Mouse (Mus musculus) megakaryocyte, adult 5-6 weeks (primary cell): ENCODE measurements around the gene Prdx5. TPM values are rescaled to one million over a fixed set of nuclear protein-coding genes. Genes with fewer than 3 reads are reported as not detected.

ENCODE experiments used
- ATAC-seq: 2 replicates; pipeline ENCODE4 v1.8.0; 2016; ENCODE audit warnings: mild to moderate bottlenecking, inconsistent platforms; ENCODE audit not compliant: poor library complexity, severe bottlenecking
- total RNA-seq, 2 experiments: library from RNA; stranded (forward) in 1 of 2; stranded (reverse) in 1 of 2; fragments of 153-499, 151-499 nt in 1 of 2; fragments of 221-1000, 200-1000 nt in 1 of 2; gene quantifications; 2 replicates each; pipeline versions ENCODE4 v1.2.3 to v1.2.4; 2015 to 2017

Prdx5 gene
- total RNA-seq, 2 experiments from 2014 or later, result 1,046 to 2,032 TPM

DNA sequence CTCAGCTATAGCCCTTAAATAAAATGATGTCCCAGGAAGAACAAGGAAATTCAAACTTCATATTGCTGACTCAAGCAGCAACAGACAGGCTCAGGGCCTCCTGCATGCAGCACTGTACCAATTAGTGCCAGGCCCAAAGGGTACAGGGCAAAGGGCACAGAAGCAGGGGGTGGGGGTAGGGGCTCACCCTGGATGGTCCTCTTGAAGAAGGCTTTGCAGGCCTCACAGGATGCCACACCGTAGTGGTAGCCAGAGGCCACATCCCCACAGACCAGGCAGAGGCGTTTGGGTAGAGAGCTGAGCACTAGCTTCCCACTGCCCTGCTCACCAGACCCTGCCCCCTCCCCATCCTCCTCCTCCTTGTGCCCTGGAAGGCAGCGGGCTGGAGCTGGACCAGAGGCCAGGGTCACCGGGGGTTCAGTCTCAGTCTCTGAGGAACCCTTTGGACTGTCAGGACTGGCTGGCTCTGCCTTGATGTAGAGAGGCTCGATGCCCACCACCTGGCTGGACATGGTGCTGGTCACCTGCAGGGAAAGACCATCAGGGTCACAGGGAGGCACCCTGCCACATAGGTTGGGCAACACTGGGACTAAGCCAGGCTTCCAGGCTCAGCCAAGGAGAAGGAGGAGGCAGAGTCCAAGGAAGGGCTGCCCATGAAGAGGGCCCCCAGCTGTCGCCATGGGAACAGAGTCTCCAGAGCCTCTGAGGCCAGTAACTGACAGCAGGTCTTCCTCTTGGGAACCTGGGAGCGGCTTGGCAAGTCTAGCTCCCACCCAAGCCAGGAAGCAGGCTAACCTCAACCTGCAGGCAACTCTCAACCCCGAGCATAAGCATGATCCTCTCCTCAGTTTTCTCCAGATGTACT lies 10.2 kb upstream of the Prdx5 start:
- no peak for ATAC-seq

DNA sequence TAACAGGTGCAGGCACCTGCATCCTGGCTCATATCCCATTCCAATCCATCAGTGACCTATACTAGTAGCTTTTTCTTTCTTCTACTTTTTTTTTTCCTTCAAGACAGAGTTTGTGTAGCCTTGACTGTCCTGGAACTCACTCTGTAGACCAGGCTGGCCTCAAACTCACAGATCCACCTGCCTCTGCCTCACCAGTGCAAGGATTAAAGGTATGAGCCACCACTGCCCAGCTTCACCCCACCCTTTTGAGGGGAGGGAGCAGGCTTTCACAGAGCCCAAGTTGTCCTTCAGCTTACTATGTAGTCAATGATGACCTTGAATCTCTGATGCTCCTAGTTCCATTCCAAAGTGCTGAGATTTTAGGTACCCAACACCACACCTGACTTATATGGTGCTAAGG lies 9.5 kb upstream of the Prdx5 start:
- ATAC-seq, result no peak

DNA sequence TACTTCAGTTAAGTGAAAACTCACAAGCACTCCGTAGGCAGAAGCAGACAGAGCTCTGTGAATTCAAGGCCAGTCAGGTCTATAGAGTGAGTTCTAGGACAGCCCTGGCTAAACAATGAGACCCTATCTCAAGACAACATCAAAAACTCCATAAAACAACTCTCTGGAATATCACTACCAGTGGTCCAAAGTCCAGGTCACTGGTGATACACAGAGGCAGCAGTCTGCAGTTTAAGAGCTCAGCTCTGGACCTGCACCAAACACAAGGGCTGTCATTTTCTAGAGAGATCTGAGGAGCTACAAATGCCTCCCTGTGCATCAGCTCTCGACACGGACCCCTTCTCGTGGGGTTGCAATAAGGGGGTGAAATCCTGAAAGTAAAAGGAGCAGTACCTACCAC lies 8.4 kb upstream of the Prdx5 start:
- ATAC-seq, result no peak

DNA sequence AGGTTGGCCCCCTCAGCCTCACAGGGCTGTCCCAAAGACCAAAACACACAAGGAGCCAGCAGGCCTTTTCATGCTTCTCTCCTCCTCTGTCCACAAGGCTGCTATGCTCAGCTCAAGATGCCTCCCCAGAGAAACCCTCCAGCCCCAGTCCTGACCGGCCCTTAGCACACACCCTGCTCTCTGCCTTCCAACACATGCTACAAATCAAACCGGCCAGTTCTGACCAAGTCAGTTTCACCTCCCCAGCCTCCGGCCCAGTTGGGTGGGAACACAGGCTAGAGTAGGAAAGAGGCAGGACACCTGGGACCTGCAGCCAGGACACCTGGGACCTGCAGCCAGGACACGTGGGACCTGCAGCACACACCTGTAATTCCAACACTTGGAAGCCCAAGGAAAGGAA lies 6.6 kb upstream of the Prdx5 start:
- no peak for ATAC-seq

DNA sequence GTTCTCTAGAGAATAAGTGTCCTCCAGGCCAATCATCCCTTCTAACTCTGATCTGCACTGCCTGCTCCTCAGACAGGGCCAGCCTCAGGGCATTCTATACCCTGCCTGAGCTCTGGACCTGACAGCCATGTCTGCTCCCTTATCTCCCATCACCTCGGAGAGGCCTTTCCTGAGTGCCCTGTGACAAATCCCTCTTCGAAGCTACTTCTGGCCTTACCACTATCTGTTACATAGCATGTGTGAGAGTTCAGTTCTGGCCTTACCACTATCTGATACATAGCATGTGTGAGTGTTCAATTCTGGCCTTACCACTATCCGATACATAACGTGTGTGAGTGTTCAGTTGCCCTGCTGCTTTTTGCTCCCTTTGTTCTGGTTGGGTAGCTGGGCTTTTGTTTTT lies 5.4 kb upstream of the Prdx5 start:
- ATAC-seq, result no peak

DNA sequence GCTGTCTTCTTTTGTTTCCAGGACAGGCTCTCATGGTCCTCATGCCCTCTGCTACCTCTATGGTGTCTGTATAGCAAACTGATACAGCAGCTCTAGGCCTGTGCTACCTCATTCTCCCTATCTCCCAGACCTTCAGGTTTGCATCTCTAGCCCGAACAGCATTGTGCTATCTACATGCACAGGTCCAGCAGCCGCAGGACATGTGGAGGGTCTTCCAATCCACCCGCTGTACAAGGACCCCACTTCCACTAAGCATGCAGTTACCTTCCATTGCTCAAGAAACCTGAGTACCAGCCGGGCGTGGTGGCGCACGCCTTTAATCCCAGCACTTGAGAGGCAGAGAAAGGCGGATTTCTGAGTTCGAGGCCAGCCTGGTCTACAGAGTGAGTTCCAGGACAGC lies 4.6 kb upstream of the Prdx5 start:
- no peak for ATAC-seq

DNA sequence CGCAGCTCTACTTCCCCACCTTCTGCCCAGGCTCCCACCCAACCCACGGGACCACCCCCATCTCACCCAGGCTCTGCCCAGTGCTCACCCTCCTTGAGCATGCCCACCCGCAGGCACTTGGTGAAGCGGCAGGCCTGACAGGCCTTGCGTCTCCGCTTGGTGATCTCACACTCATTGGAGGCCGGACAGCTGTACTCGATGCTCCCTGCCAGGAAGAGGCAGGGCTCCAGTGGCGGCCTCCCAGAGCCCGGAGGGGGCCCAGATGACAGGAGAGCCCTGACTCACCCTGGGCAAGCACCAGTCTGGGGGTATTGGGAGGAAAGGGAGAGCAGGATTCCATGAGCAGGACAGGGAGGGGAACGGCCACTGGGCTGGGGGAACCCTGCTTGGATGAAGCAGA lies 4.1 kb upstream of the Prdx5 start:
- ATAC-seq, result no peak

DNA sequence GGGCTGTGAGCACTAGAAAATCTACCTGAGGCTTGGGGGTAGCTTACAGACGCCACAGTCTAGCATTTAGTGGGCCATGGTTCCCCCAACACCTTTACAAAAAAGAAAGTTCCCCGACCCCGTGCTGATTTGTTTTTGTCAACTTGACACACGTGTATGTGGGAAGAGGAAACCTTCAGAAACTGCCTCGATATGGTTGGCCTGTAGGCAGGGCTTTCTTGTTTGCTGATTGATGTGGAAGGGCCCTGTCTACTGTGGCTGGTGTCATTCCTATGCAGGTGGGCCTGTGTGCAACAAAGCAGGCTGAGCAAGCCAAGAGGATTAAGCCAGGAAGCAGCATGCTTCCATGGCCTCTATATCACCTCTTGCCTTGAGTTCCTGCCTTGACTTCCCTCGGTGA lies 3.1 kb upstream of the Prdx5 start:
- ATAC-seq, result no peak

DNA sequence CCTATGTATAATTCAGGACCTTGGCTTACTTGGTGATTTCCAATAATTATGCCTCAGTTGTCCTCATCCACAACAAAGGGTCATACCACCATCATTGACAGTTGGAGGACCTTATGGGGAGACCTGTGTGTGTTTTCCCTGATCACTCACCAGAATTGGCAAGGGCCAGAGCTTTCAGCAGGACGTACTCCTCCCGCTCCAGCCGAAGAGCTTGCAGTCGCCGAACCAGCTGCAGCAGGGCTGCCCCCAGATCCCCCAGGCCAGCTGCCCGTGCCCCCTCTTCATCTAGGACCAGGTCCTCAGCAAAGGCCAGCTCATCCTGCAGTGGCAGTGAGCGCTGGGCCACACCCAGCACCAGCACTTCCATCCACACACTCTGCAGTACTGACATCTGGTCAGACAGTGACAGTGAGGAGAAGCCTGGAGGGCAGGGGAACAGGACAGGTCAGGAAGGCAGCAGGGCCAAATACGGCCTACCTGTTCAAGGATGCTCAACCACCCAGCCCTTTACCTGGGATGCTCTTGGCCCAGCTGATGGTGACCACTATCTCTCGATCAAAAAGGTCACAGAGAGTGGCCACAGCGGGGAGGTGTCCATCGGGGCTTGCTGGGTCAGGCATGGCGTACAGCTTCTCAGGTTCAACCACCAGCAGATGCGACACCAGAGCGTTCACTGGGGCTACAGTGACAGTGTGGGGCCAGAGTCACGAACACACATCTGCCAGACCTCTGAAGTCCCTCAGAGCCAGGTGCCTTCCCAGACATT lies 2.5 kb upstream of the Prdx5 start:
- no peak for ATAC-seq

DNA sequence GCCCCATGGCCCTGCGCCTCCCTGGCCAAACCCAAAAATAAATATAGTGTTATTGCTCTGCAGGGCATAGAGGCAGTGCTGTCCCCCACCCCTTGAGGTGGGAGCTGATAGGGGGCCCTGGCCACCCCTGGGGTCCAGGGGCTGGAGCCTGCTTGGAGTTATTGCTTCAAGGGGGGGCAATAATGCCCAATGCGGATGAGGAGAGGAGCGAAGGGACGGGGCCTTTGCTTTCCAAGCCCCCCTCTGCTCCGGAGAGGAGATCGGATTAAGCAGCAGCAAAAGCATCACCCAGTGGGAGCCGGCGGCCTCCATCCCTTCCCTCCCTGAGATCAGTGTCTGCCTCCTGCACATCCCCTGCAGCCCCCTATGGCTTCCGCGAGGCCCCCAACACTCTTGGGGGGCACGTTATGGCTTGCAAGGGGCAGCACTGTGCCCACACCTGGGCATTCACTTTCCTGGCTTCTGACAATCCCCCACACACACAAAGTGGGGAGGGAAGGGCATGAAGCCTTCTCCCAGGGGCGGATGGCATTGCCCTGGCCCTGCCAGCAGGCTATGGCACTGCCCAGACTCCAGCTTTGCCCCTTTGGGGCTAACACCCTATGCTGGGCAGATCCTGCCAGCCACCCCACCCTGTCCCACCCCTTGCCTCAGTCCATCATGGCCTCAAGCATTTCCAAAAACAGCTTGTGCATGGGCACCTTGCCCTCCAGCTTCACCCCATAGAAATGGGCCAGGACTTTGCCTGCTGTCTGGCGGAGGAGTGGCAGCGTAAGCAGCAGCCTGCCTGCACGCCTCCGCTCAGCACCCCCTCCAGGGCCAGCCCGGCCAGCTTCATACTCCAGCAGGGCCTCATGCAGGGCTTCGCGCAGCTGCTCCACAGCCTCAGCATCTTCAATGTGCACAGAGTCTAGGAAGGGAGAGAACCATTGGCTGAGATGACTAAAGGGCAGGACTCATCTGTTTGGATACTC lies 1.5 kb upstream of the Prdx5 start:
- ATAC-seq, result no peak

DNA sequence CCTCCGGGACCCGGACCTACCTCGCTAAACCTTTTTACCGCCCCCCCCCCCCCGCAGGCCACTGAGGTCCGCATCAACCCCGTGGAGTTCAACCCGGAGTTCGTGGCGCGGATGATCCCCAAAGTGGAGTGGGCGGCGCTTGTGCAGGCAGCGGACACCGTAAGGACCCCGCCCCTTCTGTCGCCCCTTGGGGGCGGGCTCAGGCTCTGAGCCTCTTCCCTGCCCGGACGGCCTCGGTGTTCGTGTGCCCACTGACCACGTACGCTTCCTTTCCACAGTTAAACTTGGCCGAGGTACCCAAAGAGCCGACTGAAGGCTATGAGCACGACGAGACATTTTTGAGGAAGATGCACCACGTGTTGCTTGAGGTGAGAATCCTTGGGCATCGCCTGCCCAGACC lies 400 bp upstream of the Prdx5 start:
- peak; percentile 22 for ATAC-seq

DNA sequence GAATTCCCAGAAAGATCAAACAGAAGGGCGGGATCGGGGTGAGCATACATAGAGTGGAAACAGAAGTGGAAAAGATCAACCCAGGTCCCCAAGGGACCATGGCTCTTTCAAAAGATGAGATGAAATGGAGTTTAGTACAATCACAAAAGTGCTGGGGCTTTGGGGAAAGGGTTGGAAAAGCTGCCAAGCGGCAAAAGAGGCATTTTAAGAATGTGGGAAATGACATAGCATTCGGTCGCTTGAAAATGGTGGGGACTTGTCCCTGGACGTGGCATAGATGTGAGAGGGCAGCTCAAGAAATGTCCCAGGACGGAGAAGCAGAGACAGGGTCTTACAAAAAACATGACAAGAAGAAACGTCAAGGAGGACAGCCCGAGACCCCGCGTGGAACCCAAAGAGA lies 885 bp downstream of the Prdx5 start:
- no peak for ATAC-seq

DNA sequence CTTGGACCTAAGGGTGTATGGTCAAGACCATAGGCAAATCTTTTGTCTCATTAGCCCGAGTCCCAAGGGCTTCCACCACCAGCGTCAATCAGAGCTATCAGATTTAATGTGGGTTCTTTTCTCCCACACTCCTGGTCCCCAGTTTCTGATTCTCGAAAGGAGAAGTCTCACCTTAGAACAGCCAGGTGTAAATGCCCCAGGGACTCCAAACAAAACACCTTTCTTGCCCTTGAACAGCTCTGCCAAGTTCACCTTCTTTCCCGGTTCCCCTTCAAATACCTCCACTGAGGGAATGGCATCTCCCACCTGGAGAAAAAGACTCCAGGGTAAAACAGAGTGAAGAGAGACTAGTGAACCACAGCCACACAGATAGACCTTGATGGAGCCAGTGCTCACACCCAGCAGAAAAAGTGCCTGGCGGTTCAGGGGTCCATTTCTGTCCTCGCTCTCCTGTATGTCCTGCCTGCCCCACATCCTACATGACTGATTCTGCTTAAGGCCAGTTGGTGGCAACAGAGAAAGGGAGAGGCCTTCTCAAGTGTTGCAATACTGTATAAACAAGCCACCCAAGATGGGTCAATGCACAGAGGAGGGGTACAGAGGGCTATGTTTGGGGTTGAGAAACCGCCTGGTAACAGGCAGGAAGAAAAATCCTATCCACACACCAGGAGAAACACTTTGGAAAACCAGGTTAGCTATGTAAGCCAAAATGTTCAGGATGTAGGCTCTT lies 1.9 kb downstream of the Prdx5 start:
- ATAC-seq, result peak; percentile 33

DNA sequence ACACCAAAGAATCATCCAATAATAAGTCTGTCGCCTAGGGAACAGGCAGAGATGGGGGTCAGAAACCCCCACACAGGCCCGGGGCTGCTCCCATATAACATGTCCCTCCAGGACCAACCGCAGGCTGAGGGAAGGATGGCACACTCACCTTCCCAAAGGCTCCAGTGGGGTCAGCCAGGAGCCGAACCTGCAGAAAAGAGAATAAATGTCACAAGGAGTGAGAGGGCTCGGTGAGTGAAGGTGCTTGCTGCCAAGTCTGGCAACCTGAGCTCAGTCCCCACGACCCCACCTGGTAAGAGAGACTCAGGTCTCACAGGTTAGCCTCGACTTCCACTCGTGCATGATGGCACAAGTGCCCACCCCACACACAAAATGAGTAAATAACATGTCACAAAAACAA lies 2.8 kb downstream of the Prdx5 start:
- ATAC-seq, result no peak

DNA sequence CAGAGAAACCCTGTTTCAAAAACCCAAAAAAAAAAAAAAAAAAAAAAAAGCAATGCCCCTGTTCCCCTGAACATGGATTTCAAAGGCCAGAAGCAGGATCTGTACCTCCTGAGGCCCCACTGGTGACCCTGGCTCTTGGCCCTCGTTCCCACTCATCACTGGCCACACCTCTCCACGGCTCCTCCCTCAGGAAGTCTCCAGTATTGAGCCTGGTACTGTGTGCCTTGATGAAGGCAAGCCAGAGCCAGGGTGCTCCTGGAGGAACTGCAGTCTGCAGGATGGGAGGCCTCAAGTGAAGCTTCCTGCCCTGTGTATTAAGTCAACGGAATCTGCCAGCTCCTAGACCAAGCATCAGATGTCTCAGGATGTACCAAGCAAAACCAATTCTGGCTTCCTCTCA lies 3.7 kb downstream of the Prdx5 start:
- ATAC-seq, result no peak

DNA sequence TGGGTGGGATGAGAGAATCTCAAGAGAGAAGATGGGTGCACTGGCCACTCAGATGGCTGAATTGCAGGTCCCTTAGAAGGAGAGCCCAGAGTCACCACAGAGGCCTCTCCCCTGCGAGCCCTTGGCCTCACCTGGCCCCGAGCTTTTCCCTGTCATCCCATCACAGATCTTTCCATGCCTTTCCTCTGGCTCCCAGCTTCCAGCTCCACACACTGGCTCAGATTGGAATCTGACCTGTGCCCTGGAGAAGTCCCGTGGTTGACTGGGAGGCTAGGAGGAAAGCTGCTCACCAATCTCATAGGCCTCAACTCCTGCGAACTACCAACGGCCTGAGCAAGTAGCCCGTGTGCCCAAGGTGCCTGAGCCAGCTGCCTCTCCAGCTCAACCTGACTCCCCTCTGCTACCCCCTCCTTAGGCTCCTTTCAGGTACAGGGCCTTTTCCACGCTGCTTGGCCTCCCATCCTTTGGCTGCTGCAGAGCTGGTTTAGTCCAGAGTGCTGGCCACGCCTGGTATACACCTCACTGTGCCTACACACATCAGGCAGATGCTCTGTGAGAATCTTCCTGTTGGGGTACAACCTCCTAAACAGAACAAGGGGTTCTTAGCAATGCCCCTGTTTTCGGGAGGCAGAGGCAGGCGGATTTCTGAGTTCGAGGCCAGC lies 4.3 kb downstream of the Prdx5 start:
- no peak for ATAC-seq

DNA sequence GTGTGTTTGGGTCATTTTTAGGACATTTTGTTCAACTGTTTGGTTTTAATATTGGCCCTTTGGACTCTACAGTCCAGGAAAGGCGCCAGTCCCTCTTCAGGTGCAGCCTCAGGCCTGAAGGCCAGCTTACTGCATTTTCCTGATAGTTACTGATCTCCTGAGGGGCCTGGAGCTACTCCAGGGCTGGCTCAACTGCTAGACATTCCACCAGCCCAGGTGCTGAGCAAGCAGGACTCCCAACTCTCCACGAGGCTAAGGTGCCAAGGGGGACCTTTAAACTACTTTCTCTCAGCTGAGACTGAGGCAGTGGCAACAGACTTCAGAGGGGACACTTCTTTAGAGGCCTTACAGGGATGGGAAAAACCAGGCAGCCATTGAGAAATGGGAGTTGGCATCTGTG lies 5.1 kb downstream of the Prdx5 start:
- no peak for ATAC-seq

DNA sequence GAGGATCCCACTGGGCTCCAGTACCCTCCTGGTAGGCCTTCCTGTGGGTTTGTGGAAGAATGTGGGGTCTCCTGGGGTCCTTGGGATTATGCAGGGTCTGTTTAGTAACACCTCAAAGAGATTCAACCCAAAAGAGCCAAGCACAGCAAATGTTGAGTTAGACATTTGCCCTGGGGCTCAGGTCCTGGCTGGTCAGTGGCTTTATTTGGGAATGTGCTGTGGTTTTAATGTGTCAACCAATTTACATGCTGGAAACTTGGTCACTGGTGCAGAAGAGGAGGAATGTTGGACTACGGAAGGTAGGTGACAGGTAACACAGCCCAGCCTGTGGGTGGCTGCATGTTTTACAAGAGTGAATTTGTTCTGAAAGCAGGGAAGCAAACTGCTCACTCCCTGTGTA lies 6.9 kb downstream of the Prdx5 start:
- ATAC-seq, result no peak

DNA sequence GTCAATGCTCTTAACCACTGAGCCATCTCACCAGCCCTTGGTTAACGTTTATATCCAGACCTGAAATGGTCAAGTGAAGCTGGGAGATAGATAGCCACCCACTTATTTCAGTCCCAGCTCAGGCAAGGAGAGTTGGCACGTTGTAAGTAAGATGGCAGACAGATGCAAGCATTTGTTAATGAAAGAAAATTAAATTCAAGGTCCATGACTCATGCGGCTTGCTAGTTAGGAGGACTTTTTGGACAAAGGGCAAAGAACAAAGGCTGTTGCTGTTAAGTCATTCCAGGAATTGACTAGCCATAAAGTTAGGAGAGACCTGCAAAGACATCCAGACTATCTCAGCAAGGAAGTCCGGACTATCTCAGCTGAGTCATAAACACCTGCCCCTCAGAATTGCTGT lies 10.3 kb downstream of the Prdx5 start:
- no peak for ATAC-seq
